Mouse (Mus musculus) heart, adult 2 months (tissue): ENCODE measurements around the gene Pnkd.

Source experiments
- CTCF ChIP-seq: fragments of 200-600 bp; IDR thresholded peaks from 2 replicates; pipeline ENCODE4 v1.8.1; 2022; ENCODE audit warnings: antibody characterized with exemption, mild to moderate bottlenecking, moderate library complexity
- EP300 ChIP-seq: fragments of 200-500 bp; IDR thresholded peaks from 2 replicates; pipeline ENCODE4 v1.6.1; 2011; ENCODE audit warnings: low read depth, low read length, control low read depth; ENCODE audit not compliant: insufficient read depth
- POLR2A ChIP-seq: fragments of 200-500 bp; IDR thresholded peaks from 2 replicates; pipeline ENCODE4 v1.6.1; 2011; ENCODE audit warnings: mild to moderate bottlenecking, low read depth, low read length, control low read depth; ENCODE audit not compliant: insufficient read depth

DNA sequence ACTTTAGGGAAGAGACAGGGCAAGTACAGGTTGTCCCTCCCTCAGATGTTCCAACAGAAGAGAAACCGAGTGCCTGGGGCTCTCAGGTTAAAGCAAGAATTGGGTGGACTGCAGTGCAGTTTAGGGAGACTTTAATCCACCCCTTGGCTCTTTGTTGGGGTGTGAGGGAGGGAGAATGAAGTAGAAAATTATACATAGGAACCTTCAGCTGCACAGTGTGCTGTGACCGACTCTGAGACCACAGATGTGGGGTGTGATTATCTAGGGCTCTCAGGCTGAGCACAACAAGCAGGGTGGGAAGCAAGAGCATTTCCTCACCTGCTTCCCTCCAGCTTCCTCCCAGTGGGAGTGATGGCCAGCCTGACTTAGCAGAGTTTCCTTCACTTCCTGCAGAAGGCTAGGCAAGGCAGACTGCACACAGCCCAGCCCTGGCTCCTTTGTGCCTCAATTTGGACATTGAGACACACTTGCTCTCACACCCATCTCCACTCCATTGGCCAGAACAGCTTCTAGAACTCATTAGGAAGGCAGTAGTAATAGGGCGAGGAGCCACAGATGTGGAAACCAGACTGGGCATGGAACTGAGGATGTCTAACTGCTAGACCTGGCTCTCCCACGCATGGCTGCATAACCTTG, 46.4 kb downstream of the Pnkd start:
- TF ChIP-seq CTCF (no peak), POLR2A (peak; percentile 59; the same call in 1 of the 2 replicates), EP300 (peak; percentile 95)
